Mouse (Mus musculus): ENCODE measurements around the gene Ccr1l1. TPM values are rescaled to one million over a fixed set of nuclear protein-coding genes. Genes with fewer than 3 reads are reported as not detected.

Gene Ccr1l1
- polyA plus RNA-seq, 1 experiment, result not detected

GRCm38 (mm10) chr9:123930926-123931325, 47.3 kb downstream of the Ccr1l1 start:
- TF ChIP-seq CTCF (IDR thresholded peaks at IDR 0.05; ENCODE audit: borderline replicate concordance, insufficient read depth, low read length) (no peak), POLR2A (IDR thresholded peaks at IDR 0.05; ENCODE audit: low read depth, low read length) (no peak)
- Histone ChIP-seq H3K4me3 (ENCODE audit: insufficient read depth, low read length) (no peak overlapping the region), H3K27ac (ENCODE audit: insufficient read depth, low read length) (no peak overlapping the region), H3K4me1 (ENCODE audit: control insufficient read depth, insufficient read depth, low read length) (no peaks in the 10 kb centered on the region; the same call in 1 of the 2 replicates)

DNA sequence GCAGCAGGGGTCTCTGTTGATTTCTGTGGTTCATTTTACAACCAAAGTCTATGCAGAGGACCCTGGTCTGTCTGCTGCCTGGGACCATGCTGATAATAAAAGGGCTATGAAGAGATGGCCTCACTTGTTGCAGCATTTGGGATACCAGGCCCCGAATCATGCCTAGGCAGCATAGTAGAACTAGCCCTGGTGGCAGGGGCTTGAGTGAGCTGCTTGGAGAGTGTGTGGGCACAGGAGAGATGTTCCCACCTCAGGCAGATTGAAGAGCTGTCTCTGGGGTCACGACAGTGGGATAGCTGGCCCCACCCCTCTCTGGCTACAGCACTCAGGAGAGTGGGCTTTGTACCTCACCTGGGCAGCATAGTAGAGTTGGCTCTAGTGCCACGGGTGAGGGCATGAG, 47.7 kb downstream of the Ccr1l1 start:
- Histone ChIP-seq H3K4me1 (ENCODE audit: control insufficient read depth, insufficient read depth, low read length) (no peaks in the 10 kb centered on the region; the same call in 1 of the 2 replicates), H3K27ac (ENCODE audit: insufficient read depth, low read length) (no peak overlapping the region), H3K4me3 (ENCODE audit: insufficient read depth, low read length) (no peak overlapping the region)
- TF ChIP-seq POLR2A (IDR thresholded peaks at IDR 0.05; ENCODE audit: low read depth, low read length) (no peak), CTCF (IDR thresholded peaks at IDR 0.05; ENCODE audit: borderline replicate concordance, insufficient read depth, low read length) (no peak)

DNA sequence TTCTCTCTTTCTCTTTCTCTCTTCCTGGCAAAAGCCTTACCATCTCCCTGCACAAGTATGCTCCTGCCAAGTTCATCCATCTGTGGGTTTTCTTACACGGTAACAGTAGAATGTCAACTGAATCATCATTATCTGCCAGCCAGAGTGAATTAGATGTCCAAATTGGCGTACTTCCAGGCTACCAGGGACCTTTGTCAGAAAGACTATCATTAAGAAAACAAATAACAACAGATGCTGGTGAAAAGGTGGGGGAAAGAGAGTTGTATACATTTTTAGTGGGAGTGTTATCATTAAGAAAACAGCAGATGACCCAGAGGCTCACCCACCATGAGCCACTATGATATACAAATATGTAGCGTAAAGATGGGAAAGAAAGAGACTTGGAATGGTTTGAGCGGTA, 48.3 kb downstream of the Ccr1l1 start:
- TF ChIP-seq POLR2A (IDR thresholded peaks at IDR 0.05; ENCODE audit: low read depth, low read length) (no peak), CTCF (IDR thresholded peaks at IDR 0.05; ENCODE audit: borderline replicate concordance, insufficient read depth, low read length) (no peak)
- Histone ChIP-seq H3K4me3 (ENCODE audit: insufficient read depth, low read length) (no peak overlapping the region), H3K27ac (ENCODE audit: insufficient read depth, low read length) (no peak overlapping the region), H3K4me1 (ENCODE audit: control insufficient read depth, insufficient read depth, low read length) (no peaks in the 10 kb centered on the region; the same call in 1 of the 2 replicates)

DNA sequence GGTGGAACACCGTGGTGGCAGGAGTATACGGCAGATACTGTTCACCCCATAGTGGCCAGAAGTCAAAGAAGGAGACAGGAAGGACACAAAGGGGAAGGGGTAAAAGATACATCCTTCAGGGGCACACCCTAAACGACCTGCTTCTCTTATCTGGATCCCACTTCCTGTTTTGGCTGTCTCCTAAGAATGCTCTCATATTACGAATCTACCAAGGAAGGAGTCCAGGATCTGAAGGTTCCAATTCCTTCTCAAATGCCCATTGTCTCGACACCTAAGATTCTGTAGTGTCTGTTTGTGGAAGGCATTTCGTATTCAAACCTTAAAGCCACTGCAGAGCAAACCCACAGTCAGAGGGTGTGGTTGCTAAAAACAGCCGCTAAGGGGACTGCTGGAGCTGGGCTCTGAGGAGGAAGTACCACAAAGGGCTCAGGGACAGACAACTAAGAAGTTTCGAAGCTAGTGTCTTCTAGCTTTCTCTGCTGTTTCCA, 49.4 kb downstream of the Ccr1l1 start:
- Histone ChIP-seq H3K4me3 (ENCODE audit: insufficient read depth, low read length) (no peak overlapping the region), H3K4me1 (ENCODE audit: control insufficient read depth, insufficient read depth, low read length) (no peaks in the 10 kb centered on the region; the same call in 1 of the 2 replicates), H3K27ac (ENCODE audit: insufficient read depth, low read length) (no peak overlapping the region)
- TF ChIP-seq CTCF (IDR thresholded peaks at IDR 0.05; ENCODE audit: borderline replicate concordance, insufficient read depth, low read length), result no peak
- no peak for TF ChIP-seq POLR2A (IDR thresholded peaks at IDR 0.05; ENCODE audit: low read depth, low read length)

DNA sequence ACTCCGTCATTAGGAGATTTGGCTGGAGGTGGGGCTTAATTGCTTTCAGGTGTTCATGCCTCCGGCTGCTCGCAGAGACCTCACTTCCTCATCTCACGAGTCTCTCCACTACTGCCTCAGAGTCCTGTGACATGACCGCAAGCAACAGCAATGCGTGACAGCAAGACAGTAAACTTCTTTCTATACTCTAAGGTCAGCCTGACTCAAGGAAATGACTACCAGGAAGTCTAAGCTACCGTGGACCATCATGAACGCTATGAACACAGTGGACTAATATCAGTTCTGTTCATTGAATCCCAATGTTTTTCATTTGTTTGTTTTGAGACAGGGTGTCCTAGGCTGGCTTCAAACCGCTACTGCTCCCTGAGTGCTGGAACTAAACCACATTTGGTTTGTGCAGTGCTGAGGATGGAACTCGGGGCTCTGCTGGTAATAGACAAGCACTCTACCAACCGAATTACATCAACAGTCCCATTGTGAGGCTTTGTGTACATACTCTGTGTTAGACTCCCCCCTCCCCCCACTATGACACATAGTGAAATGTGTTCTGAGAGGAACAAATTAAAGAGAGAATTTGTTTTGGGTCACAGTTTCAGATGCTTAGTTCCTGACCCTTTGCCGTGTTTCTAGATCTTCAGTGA, 50.0 kb downstream of the Ccr1l1 start:
- H3K4me1 ChIP-seq (ENCODE audit: control insufficient read depth, insufficient read depth, low read length), result no peaks in the 10 kb centered on the region; the same call in 1 of the 2 replicates
- H3K27ac ChIP-seq (ENCODE audit: insufficient read depth, low read length), result no peak overlapping the region
- no peak overlapping the region for H3K4me3 ChIP-seq (ENCODE audit: insufficient read depth, low read length)
- TF ChIP-seq CTCF (IDR thresholded peaks at IDR 0.05; ENCODE audit: borderline replicate concordance, insufficient read depth, low read length) (no peak), POLR2A (IDR thresholded peaks at IDR 0.05; ENCODE audit: low read depth, low read length) (no peak)

DNA sequence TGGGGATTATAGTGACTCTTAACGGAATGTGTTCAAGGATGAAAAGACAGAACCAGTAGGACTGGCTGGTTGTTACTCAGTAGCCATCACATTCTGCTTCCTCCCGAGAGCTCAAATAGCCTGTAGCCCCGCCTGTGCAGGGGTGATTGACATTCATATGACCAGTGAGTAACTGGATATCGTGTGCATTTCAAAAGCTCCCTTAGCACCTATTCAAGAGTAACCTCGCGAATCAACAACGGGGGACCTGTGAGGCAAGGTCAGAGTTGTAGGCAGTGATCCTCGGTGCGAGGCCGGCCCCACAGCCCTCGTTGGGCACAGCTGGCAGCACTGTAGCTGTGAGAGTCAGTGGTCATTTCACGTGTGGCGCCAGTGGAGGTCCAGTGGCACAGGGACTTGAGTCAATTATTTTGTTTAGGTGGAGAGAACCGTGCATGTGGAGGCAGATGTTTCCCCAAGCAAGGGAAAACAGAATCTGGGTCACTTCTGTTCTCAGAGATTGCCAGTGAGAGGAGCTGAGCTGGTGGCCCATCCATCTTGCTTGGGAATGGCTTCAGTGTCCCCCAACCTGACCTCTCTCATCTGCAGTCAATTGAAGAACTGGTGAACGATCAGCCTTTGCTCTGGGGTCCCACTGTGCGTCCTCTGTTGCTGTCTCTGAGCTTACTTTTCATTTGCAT, 50.8 kb downstream of the Ccr1l1 start:
- TF ChIP-seq CTCF (IDR thresholded peaks at IDR 0.05; ENCODE audit: borderline replicate concordance, insufficient read depth, low read length) (no peak), POLR2A (IDR thresholded peaks at IDR 0.05; ENCODE audit: low read depth, low read length) (no peak)
- Histone ChIP-seq H3K27ac (ENCODE audit: insufficient read depth, low read length) (no peak overlapping the region), H3K4me3 (ENCODE audit: insufficient read depth, low read length) (no peak overlapping the region), H3K4me1 (ENCODE audit: control insufficient read depth, insufficient read depth, low read length) (no peaks in the 10 kb centered on the region; the same call in 1 of the 2 replicates)

Other genes starting within 250 kb of the Ccr1l1 start
- gene Cxcr6, start 171.9 kb downstream of the Ccr1l1 start, polyA plus RNA-seq (2011; ENCODE audit: insufficient read length, low read depth, missing spikeins), result 0.91 and 4.1 TPM in 2 replicates
- 25.2 and 29.2 TPM in 2 replicates for gene Fyco1, start 126.5 kb downstream of the Ccr1l1 start, polyA plus RNA-seq (2011; ENCODE audit: insufficient read length, low read depth, missing spikeins)
- gene Xcr1, start 116.4 kb downstream of the Ccr1l1 start, polyA plus RNA-seq (2011; ENCODE audit: insufficient read length, low read depth, missing spikeins), result not detected in 2 replicates
- gene Ccr1, start 9.7 kb downstream of the Ccr1l1 start, polyA plus RNA-seq (2011; ENCODE audit: insufficient read length, low read depth, missing spikeins), result 0.18 TPM in 1 of 2 replicates, not detected in the other
- not detected in 2 replicates for gene Ccr3, start 43.6 kb upstream of the Ccr1l1 start, polyA plus RNA-seq (2011; ENCODE audit: insufficient read length, low read depth, missing spikeins)
- gene Ccr2, start 123.5 kb upstream of the Ccr1l1 start, polyA plus RNA-seq (2011; ENCODE audit: insufficient read length, low read depth, missing spikeins), result not detected in 2 replicates
- gene Ccr5, start 143.1 kb upstream of the Ccr1l1 start, polyA plus RNA-seq (2011; ENCODE audit: insufficient read length, low read depth, missing spikeins), result 1.3 and 2.7 TPM in 2 replicates